Mouse (Mus musculus): ENCODE measurements around the gene Tspan11. TPM values are rescaled to one million over a fixed set of nuclear protein-coding genes. Genes with fewer than 3 reads are reported as not detected.

The Tspan11 gene
- polyA plus RNA-seq, 1 experiment from 2014 or later: 21.9 TPM

DNA sequence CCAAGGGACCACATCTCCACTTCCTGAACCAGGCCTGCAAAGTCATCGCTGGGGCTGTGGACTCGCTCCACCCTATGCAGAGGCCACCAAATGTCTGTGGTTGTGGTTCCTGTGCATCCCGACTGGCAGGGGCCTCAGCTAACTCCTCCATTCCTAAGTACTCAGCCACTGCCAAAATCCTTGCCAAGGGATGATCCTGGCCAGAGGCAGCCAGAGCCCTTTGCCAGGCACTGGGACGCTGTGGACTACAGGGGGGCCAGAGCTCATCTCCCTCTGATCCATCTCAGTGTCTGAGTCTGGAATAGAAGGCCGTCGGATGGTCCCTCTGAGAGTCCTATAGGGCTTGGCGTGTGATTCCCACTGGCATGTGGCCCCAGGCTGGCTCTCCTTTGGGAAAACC lies 62.5 kb downstream of the Tspan11 start:
- Histone ChIP-seq H3K4me1 (ENCODE audit: control insufficient read depth, insufficient read depth, low read length) (no peaks in the 10 kb centered on the region), H3K27me3 (replicated peaks; ENCODE audit: control insufficient read depth, insufficient read depth, low read length) (no peaks in the 10 kb centered on the region), H3K36me3 (ENCODE audit: control insufficient read depth, insufficient read depth, low read length) (peaks cover 4% of the 10 kb centered on the region; the same call in 1 of the 2 replicates), H3K4me3 (ENCODE audit: low read depth, low read length) (no peak overlapping the region), H3K9ac (ENCODE audit: low read depth, low read length) (no peak overlapping the region), H3K4me2 (ENCODE audit: low read depth, low read length) (no peak overlapping the region), H3K9me3 (ENCODE audit: control insufficient read depth, low read length) (no peaks in the 10 kb centered on the region), H3K27ac (replicated peaks; ENCODE audit: low read depth, low read length) (no peak overlapping the region)
- ATAC-seq (ENCODE audit: low read depth): no peak
- no peak for DNase-seq (ENCODE audit: low spot score)
- 87% methylated on average over 7 of the region's 7 CpGs for WGBS

DNA sequence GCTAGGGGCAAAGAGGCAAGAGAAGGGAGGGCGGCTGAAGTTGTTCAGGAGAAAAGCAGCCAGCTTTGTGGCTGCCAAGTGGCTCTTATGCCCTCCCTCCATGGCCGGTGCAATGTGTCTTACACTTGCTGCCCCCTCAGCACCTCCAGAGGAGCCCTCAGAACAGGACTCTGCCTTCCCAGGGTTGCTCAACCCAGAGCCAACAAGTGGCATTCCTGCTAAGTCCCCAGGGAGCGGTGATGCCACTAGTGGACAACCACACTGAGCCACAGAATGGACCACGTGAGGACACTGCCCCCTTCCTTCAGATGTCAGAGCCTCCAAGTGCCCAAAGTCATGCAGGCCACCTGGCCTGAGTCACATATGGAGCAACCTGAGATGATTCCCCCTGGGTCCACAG lies 65.7 kb downstream of the Tspan11 start:
- no peak overlapping the region for H3K4me2 ChIP-seq (ENCODE audit: low read depth, low read length)
- WGBS: 79% methylated on average over 4 of the region's 4 CpGs
- H3K27me3 ChIP-seq (replicated peaks; ENCODE audit: control insufficient read depth, insufficient read depth, low read length): no peaks in the 10 kb centered on the region
- ATAC-seq (ENCODE audit: low read depth): no peak
- no peak overlapping the region for H3K9ac ChIP-seq (ENCODE audit: low read depth, low read length)
- H3K36me3 ChIP-seq (ENCODE audit: control insufficient read depth, insufficient read depth, low read length): peaks cover 4% of the 10 kb centered on the region; the same call in 1 of the 2 replicates
- H3K4me1 ChIP-seq (ENCODE audit: control insufficient read depth, insufficient read depth, low read length): no peaks in the 10 kb centered on the region
- no peak overlapping the region for H3K27ac ChIP-seq (replicated peaks; ENCODE audit: low read depth, low read length)
- no peak for DNase-seq (ENCODE audit: low spot score)
- no peak overlapping the region for H3K4me3 ChIP-seq (ENCODE audit: low read depth, low read length)
- H3K9me3 ChIP-seq (ENCODE audit: control insufficient read depth, low read length): no peaks in the 10 kb centered on the region

DNA sequence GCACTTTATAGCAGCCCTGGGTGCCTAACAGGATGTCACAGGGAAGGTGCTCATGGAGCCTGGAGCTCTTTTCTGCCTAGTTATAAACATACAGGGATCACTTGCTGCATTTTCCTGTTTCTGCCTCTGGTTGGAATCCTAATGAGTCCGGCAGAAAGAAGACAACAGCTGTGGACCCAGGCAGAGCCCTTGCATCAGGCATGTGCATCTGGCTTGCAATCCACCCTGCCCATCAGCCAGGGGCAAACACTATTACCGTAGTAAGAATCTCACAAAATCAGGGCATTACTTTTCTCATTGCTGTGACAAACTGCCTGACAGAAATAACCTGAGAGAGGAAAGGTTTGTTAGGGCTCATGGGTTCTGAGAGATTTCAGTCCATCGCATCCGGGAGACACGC lies 68.8 kb downstream of the Tspan11 start:
- Histone ChIP-seq H3K9me3 (ENCODE audit: control insufficient read depth, low read length) (no peaks in the 10 kb centered on the region), H3K27ac (replicated peaks; ENCODE audit: low read depth, low read length) (no peak overlapping the region), H3K36me3 (ENCODE audit: control insufficient read depth, insufficient read depth, low read length) (no peaks in the 10 kb centered on the region), H3K27me3 (replicated peaks; ENCODE audit: control insufficient read depth, insufficient read depth, low read length) (no peaks in the 10 kb centered on the region), H3K4me1 (ENCODE audit: control insufficient read depth, insufficient read depth, low read length) (no peaks in the 10 kb centered on the region), H3K4me3 (ENCODE audit: low read depth, low read length) (no peak overlapping the region), H3K4me2 (ENCODE audit: low read depth, low read length) (no peak overlapping the region), H3K9ac (ENCODE audit: low read depth, low read length) (no peak overlapping the region)
- DNase-seq (ENCODE audit: low spot score) (no peak), ATAC-seq (ENCODE audit: low read depth) (no peak)
- WGBS: 80% methylated on average over 5 of the region's 5 CpGs

DNA sequence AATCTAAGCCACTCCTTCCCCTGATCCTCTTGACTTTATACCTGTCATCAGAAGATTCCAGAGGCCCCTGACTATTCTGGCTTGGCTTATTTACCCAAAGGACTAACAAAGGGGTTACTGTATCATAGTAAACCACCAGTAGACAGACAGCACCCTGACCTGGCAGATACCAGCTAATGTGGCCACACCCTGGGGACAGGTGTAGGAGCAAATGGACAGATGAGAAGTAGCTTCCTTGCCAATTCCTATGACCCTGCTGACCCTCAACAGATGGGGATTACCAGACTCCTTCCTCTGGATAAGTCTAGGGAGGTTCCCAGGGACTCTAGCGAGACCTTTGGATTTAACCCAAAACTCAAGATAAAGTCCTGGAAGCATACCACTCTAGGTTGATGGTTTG lies 72.8 kb downstream of the Tspan11 start:
- no peak for ATAC-seq (ENCODE audit: low read depth)
- Histone ChIP-seq H3K4me2 (ENCODE audit: low read depth, low read length) (no peak overlapping the region), H3K27me3 (replicated peaks; ENCODE audit: control insufficient read depth, insufficient read depth, low read length) (no peaks in the 10 kb centered on the region), H3K4me3 (ENCODE audit: low read depth, low read length) (no peak overlapping the region), H3K4me1 (ENCODE audit: control insufficient read depth, insufficient read depth, low read length) (no peaks in the 10 kb centered on the region), H3K9ac (ENCODE audit: low read depth, low read length) (no peak overlapping the region), H3K36me3 (ENCODE audit: control insufficient read depth, insufficient read depth, low read length) (peaks cover 28% of the 10 kb centered on the region), H3K9me3 (ENCODE audit: control insufficient read depth, low read length) (no peaks in the 10 kb centered on the region), H3K27ac (replicated peaks; ENCODE audit: low read depth, low read length) (no peak overlapping the region)
- DNase-seq (ENCODE audit: low spot score): no peak
- WGBS: 90% methylated on average over 1 of the region's 1 CpGs

DNA sequence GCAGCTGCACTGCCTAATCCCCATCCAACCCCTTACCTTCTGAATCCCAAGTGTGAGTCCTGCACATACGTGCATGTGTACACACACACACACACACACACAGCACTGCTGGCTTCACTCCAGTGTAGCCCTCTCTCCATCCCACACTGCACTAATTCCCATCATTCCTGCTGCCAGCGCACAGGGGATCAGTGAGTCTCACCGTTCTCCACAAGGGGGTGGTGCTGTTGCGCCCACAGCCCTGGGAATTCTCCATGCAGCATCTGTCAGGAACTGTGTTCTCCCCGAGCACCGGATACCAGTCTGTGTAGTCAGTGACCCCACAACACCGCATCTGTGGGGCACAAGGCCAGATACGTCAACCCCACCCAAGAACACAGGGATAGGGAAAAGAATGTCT lies 78.1 kb downstream of the Tspan11 start:
- Histone ChIP-seq H3K9ac (ENCODE audit: low read depth, low read length) (no peak overlapping the region), H3K4me3 (ENCODE audit: low read depth, low read length) (no peak overlapping the region), H3K36me3 (ENCODE audit: control insufficient read depth, insufficient read depth, low read length) (peaks cover 31% of the 10 kb centered on the region), H3K4me2 (ENCODE audit: low read depth, low read length) (no peak overlapping the region), H3K9me3 (ENCODE audit: control insufficient read depth, low read length) (no peaks in the 10 kb centered on the region), H3K27me3 (replicated peaks; ENCODE audit: control insufficient read depth, insufficient read depth, low read length) (no peaks in the 10 kb centered on the region), H3K4me1 (ENCODE audit: control insufficient read depth, insufficient read depth, low read length) (0 out of 2 replicates have a peak, but pooled peaks cover 3% of the 10 kb centered on the region), H3K27ac (replicated peaks; ENCODE audit: low read depth, low read length) (no peak overlapping the region)
- ATAC-seq (ENCODE audit: low read depth) (peak; percentile 26; the same call in 1 of the 2 replicates), DNase-seq (ENCODE audit: low spot score) (no peak)
- 33% methylated on average over 8 of the region's 8 CpGs for WGBS

DNA sequence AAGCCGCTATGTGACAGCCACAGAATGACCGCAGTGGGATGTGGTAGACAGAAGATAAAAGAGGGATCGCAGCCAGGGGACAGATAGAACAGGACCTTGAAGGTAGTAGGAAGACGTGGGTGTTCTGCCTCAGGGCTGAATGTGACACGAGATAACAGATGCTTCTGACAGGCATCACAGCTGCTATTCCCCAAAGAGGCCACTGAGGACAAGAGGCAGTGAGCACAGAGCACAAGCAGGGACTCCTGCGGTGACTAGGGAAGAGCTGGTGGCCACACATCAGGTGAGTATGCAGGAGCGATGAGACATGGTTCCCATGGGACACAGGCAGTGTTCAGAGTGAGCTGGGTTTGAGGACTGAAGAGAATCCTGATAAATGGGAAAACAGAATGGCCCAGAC lies 82.3 kb downstream of the Tspan11 start:
- Histone ChIP-seq H3K36me3 (ENCODE audit: control insufficient read depth, insufficient read depth, low read length) (0 out of 2 replicates have a peak, but pooled peaks cover 8% of the 10 kb centered on the region), H3K4me1 (ENCODE audit: control insufficient read depth, insufficient read depth, low read length) (0 out of 2 replicates have a peak, but pooled peaks cover 3% of the 10 kb centered on the region), H3K9ac (ENCODE audit: low read depth, low read length) (no peak overlapping the region), H3K27ac (replicated peaks; ENCODE audit: low read depth, low read length) (no peak overlapping the region), H3K4me3 (ENCODE audit: low read depth, low read length) (no peak overlapping the region), H3K9me3 (ENCODE audit: control insufficient read depth, low read length) (no peaks in the 10 kb centered on the region), H3K27me3 (replicated peaks; ENCODE audit: control insufficient read depth, insufficient read depth, low read length) (no peaks in the 10 kb centered on the region), H3K4me2 (ENCODE audit: low read depth, low read length) (no peak overlapping the region)
- peak; percentile 34; the same call in 1 of the 2 replicates for ATAC-seq (ENCODE audit: low read depth)
- WGBS: 60% methylated on average over 7 of the region's 7 CpGs
- DNase-seq (ENCODE audit: low spot score): no peak

DNA sequence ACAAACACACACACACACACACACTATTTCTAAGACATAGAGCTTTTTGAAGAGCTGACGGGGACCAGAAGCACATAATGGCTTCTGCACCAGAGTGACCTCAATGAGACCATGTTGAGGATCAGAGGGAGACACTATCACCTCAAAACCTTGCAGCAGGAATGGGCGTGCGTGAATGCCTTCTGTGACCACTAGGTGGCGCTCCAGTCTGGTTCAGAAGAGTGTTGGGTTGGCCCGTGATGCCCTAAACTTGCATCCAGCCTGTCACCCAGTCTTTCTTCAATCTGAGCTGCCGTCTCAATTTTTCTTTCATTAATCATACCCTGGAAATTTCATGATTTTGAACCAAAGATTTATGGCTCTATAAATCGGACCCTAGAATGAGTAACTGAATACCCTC lies 82.7 kb downstream of the Tspan11 start:
- WGBS: 7% methylated on average over 7 of the region's 7 CpGs
- Histone ChIP-seq H3K4me1 (ENCODE audit: control insufficient read depth, insufficient read depth, low read length) (0 out of 2 replicates have a peak, but pooled peaks cover 3% of the 10 kb centered on the region), H3K36me3 (ENCODE audit: control insufficient read depth, insufficient read depth, low read length) (0 out of 2 replicates have a peak, but pooled peaks cover 4% of the 10 kb centered on the region), H3K9me3 (ENCODE audit: control insufficient read depth, low read length) (no peaks in the 10 kb centered on the region), H3K9ac (ENCODE audit: low read depth, low read length) (no peak overlapping the region), H3K27ac (replicated peaks; ENCODE audit: low read depth, low read length) (no peak overlapping the region), H3K4me2 (ENCODE audit: low read depth, low read length) (no peak overlapping the region), H3K27me3 (replicated peaks; ENCODE audit: control insufficient read depth, insufficient read depth, low read length) (no peaks in the 10 kb centered on the region), H3K4me3 (ENCODE audit: low read depth, low read length) (no peak overlapping the region)
- ATAC-seq (ENCODE audit: low read depth) (peak; percentile 41; the same call in 1 of the 2 replicates), DNase-seq (ENCODE audit: low spot score) (peak; percentile 77)

DNA sequence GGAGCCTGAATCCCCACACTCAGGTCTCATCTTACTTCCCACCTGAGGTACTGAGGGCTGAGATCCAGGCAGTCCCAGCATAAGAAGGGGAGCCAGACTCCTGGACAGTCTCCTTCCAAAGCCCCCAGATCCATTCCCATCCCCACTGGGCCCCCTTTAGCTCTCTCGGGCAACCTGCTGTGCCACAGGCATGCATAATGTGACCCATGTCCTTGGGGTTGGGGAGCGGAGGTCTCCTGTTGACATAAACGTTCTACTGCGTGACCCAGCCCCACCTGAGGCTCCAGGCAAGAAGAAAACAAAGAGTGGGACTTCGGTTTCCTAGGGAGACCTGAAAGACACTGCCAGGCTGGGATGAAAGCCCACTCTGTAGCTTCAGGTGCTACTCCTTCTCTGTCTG lies 83.5 kb downstream of the Tspan11 start:
- H3K9ac ChIP-seq (ENCODE audit: low read depth, low read length): no peak overlapping the region
- DNase-seq (ENCODE audit: low spot score): no peak
- H3K4me2 ChIP-seq (ENCODE audit: low read depth, low read length): no peak overlapping the region
- WGBS: 63% methylated on average over 5 of the region's 5 CpGs
- no peaks in the 10 kb centered on the region for H3K9me3 ChIP-seq (ENCODE audit: control insufficient read depth, low read length)
- 0 out of 2 replicates have a peak, but pooled peaks cover 3% of the 10 kb centered on the region for H3K4me1 ChIP-seq (ENCODE audit: control insufficient read depth, insufficient read depth, low read length)
- H3K27me3 ChIP-seq (replicated peaks; ENCODE audit: control insufficient read depth, insufficient read depth, low read length): no peaks in the 10 kb centered on the region
- no peak overlapping the region for H3K4me3 ChIP-seq (ENCODE audit: low read depth, low read length)
- H3K36me3 ChIP-seq (ENCODE audit: control insufficient read depth, insufficient read depth, low read length): no peaks in the 10 kb centered on the region
- no peak overlapping the region for H3K27ac ChIP-seq (replicated peaks; ENCODE audit: low read depth, low read length)
- no peak for ATAC-seq (ENCODE audit: low read depth)

DNA sequence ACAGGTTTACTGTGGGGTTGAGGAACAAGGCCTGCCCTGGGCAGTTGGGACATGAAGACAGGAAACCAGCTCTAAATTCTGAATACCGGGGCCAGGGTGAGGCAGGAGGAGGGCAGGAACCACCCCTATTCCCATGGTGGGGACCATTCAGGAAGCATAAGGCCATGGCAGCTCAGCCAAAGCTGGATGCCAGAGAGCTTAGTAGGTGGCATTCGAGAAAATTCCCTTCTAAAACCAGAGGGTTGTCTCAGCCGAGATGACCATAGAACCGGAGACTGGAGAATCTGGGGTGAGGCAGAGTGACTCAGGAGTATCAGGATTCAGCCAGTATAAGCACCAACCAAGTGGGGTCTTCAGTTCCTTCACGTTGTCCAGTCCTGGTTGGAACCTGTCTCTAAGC lies 84.5 kb downstream of the Tspan11 start:
- 73% methylated on average over 5 of the region's 5 CpGs for WGBS
- no peaks in the 10 kb centered on the region for H3K9me3 ChIP-seq (ENCODE audit: control insufficient read depth, low read length)
- no peak overlapping the region for H3K4me3 ChIP-seq (ENCODE audit: low read depth, low read length)
- DNase-seq (ENCODE audit: low spot score) (no peak), ATAC-seq (ENCODE audit: low read depth) (no peak)
- no peak overlapping the region for H3K4me2 ChIP-seq (ENCODE audit: low read depth, low read length)
- no peaks in the 10 kb centered on the region for H3K27me3 ChIP-seq (replicated peaks; ENCODE audit: control insufficient read depth, insufficient read depth, low read length)
- no peaks in the 10 kb centered on the region for H3K36me3 ChIP-seq (ENCODE audit: control insufficient read depth, insufficient read depth, low read length)
- 0 out of 2 replicates have a peak, but pooled peaks cover 3% of the 10 kb centered on the region for H3K4me1 ChIP-seq (ENCODE audit: control insufficient read depth, insufficient read depth, low read length)
- no peak overlapping the region for H3K9ac ChIP-seq (ENCODE audit: low read depth, low read length)
- no peak overlapping the region for H3K27ac ChIP-seq (replicated peaks; ENCODE audit: low read depth, low read length)
